Mouse (Mus musculus) midbrain, embryonic 16.5 days (tissue): ENCODE data around the gene Esp8. TPM values are rescaled to one million over a fixed set of nuclear protein-coding genes. Genes with fewer than 3 reads are reported as not detected.
"Not testable (repeated sequence)": the region's sequence is repeated elsewhere in the genome, so short reads cannot be mapped to it uniquely, and the experiment has no call there.

Experiments
- ATAC-seq: fragments of 200-750 bp; cut with Nextera tagmentation; 2 replicates; pipeline ENCODE4 v1.8.0; 2017; ENCODE audit warnings: moderate TSS enrichment
- H3K27ac ChIP-seq: fragments of 300-500 bp; sonication (generic); 2 replicates; pipeline ENCODE4 v1.5.1; 2014; ENCODE audit warnings: mild to moderate bottlenecking, low read length, mixed read lengths
- H3K27me3 ChIP-seq: fragments of 300-500 bp; sonication (generic); 2 replicates; pipeline ENCODE4 v1.6.1; 2014; ENCODE audit warnings: low read depth, low read length, mixed read lengths; ENCODE audit not compliant: control insufficient read depth, insufficient read depth
- H3K36me3 ChIP-seq: fragments of 300-500 bp; sonication (generic); 2 replicates; pipeline ENCODE4 v1.6.1; 2014; ENCODE audit warnings: mild to moderate bottlenecking, low read length, moderate library complexity, mixed read lengths; ENCODE audit not compliant: control insufficient read depth, insufficient read depth
- H3K4me1 ChIP-seq: fragments of 300-500 bp; sonication (generic); 2 replicates; pipeline ENCODE4 v1.6.1; 2014; ENCODE audit warnings: mild to moderate bottlenecking, low read length, mixed read lengths; ENCODE audit not compliant: control insufficient read depth, insufficient read depth
- H3K4me2 ChIP-seq: fragments of 300-500 bp; sonication (generic); 2 replicates; pipeline ENCODE4 v1.6.1; 2014; ENCODE audit warnings: mild to moderate bottlenecking, low read length, mixed read lengths
- H3K4me3 ChIP-seq: fragments of 300-500 bp; sonication (generic); 2 replicates; pipeline ENCODE4 v1.5.1; 2014; ENCODE audit warnings: low read depth, mild to moderate bottlenecking, low read length, moderate library complexity, mixed read lengths
- H3K9ac ChIP-seq: fragments of 300-500 bp; sonication (generic); 2 replicates; pipeline ENCODE4 v1.6.1; 2014; ENCODE audit warnings: low read depth, low read length, mixed read lengths
- H3K9me3 ChIP-seq: fragments of 300-500 bp; sonication (generic); replicated peaks from 2 replicates; pipeline ENCODE4 v1.6.1; 2014; ENCODE audit warnings: mild to moderate bottlenecking, low read length, mixed read lengths; ENCODE audit not compliant: control insufficient read depth, poor library complexity, severe bottlenecking
- WGBS: fragments of 180-500 bp; shearing (Covaris S2); extraction: QIAGEN DNeasy Blood & Tissue Kit; methylation state at CpG from one replicate; pipeline ENCODE4 v1.1.7; 2014; 5-methylcytosine and 5-hydroxymethylcytosine counted together
- polyA plus RNA-seq: library from polyadenylated mRNA; unstranded; fragments of >200 nt; fragmentation: Nextera tagmentation; extraction: Ambion mirVana; gene quantifications from 2 replicates; pipeline ENCODE4 v1.2.1, GENCODE M21; 2015

Gene Esp8
- not detected in 2 replicates for polyA plus RNA-seq

DNA sequence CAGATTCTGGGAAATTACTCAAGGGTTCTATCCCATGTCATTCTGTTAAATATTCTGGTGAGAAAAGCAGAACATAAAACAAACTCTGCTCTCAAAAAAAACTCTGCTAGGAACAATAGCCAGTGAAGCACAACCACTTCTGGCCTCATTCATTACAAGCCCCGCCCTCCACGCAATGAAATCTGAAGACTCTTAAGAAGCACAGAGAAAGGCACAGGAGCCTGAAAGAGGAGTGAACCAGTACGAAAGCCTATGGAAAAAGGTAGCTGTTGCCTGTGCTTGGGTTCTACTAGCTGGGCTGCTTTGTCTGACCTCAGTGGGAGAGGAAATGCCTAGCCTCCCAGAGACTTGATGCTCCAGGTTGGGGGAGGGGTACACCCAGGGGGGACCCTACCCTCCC, at the start of gene Esp8:
Gene Esp8 (plus strand): TSS at position 205 of the 400 bp plus-strand sequence.
- Histone ChIP-seq H3K27ac (no peak within 1 kb of the TSS), H3K4me3 (no peak within 1 kb of the TSS), H3K9me3 (no peaks in the 10 kb centered on the region), H3K4me2 (no peak within 1 kb of the TSS), H3K27me3 (no peaks in the 10 kb centered on the region), H3K9ac (no peak within 1 kb of the TSS), H3K4me1 (no peaks in the 10 kb centered on the region), H3K36me3 (no peaks in the 10 kb centered on the region)
- 18% methylated on average over 3 of the region's 3 CpGs for WGBS
- no peak for ATAC-seq

DNA sequence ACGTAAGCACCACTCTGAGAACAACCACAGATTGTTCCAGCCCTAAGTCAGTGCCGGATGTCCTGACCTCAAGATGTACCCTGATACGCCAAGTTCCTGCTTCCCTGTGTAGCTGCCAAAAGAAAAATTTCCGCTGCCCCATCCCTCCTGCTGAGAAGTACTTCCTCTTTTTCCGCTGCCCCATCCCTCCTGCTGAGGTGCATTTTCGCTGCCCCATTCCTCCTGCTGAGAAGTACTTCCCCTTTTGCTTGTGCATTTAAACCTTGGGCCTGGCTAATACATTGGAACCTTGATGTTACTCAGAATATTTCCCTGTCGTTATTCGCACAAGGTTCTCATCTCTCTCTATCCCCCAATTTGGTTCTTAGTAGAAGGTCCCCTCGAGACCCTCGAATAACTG, 36.3 kb upstream of the Esp8 start:
- not testable (repeated sequence) for H3K27me3 ChIP-seq, H3K4me3 ChIP-seq, H3K9ac ChIP-seq, H3K27ac ChIP-seq, ATAC-seq, H3K9me3 ChIP-seq, H3K4me1 ChIP-seq, H3K4me2 ChIP-seq, H3K36me3 ChIP-seq
- 71% methylated on average over 10 of the region's 10 CpGs for WGBS

DNA sequence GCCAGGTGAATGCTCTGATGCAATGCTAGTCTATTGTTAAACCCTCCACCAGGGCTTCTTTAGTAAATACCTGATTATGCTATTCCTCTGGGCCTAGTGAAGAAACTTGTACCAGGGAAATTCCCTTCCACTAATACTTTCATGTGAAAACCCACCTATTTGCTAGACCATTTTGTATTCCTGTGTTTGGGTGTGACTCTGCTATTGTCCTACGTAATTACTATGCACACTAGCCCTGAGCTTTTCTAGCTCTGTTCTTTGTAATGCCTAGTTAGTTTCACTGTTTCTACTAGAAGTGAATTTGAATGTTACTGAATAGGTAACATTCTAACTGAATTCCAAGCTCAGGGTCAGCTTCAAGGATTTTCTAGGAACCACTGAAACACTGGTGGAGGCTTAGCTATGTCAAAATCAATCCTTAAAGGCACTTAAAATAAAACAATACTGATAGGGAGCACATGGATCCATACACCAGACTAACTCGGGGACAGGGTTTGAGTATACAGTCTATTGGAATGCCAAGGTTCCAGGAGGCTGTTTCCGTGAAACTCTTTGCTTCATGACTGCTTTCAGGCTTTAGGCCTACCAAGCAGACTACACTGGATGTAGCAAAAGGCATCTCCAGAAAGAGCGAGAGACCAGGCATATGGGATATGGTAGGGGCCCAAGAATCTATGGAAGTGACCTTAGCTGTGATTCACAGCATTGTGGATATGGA, 24.2 kb upstream of the Esp8 start:
- H3K4me2 ChIP-seq, H3K36me3 ChIP-seq, H3K9me3 ChIP-seq, H3K4me3 ChIP-seq, ATAC-seq, H3K27ac ChIP-seq, H3K4me1 ChIP-seq, H3K27me3 ChIP-seq, H3K9ac ChIP-seq: not testable (repeated sequence)
- 94% methylated on average over 4 of the region's 4 CpGs for WGBS

DNA sequence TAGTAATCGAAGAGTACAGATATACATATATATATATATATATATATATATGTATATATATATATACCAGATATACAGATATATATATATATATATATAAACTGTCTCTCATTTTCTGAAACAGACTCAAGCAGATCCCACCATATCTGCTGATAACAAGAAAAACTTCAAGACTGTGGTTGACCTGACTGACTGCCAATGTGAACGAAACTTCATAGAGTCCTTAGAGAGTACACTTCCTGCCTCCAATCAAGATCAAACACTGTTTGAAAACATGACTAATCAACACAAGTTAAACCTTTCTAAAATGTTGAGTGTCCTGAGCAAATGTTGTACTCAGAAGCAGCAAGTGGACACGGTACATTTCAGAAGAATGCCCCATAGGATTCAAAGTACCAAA, 10.0 kb downstream of the Esp8 start:
- Histone ChIP-seq H3K36me3 (no peaks in the 10 kb centered on the region), H3K9ac (no peak overlapping the region), H3K4me1 (no peaks in the 10 kb centered on the region), H3K27ac (no peak overlapping the region), H3K27me3 (no peaks in the 10 kb centered on the region), H3K9me3 (no peaks in the 10 kb centered on the region), H3K4me3 (no peak overlapping the region), H3K4me2 (no peak overlapping the region)
- 74% methylated on average over 3 of the region's 3 CpGs for WGBS
- ATAC-seq = no peak

DNA sequence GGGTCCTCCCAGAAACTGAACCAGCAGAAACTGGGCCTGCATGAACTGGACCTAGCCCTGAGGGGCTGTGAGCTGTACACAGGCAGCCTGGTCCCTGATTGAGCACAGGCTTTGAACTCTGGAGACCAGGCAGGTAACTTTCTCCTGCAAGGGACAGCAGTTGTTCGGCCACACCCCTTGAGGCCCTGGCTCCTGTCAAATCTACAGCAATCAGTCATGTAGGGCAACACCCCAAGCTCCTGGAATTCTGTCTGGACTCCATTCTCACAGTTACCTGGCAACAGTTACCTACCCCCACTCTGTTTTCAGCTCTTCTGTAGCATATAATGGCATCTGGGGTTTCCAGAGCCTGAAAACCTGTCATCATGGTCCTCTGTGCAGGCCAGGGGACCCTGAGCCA, 11.3 kb downstream of the Esp8 start:
- H3K9me3 ChIP-seq = no peaks in the 10 kb centered on the region
- no peaks in the 10 kb centered on the region for H3K4me1 ChIP-seq
- no peak overlapping the region for H3K4me3 ChIP-seq
- H3K27ac ChIP-seq = no peak overlapping the region
- ATAC-seq = no peak
- H3K4me2 ChIP-seq = no peak overlapping the region
- no peak overlapping the region for H3K9ac ChIP-seq
- 93% methylated on average over 1 of the region's 1 CpGs for WGBS
- H3K27me3 ChIP-seq = no peaks in the 10 kb centered on the region
- H3K36me3 ChIP-seq = no peaks in the 10 kb centered on the region

DNA sequence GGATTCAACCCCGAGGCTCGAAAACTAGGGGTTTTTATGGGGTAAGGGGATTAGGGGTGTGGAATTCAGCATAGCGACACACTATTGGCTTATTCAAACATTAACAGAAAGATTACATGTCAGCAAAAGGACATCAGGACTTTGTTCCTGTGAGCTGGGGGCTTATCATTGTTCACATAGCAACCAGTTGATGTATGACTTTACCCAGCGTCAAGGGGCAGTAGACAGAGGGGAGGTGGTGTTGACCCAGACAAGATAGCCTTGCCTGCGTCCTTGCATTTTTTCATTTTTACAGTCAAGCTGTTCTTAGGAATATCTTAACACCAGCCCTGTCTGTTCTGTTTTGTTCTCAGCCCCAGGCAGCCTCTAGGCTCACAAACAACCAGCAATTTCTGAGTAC, 27.2 kb downstream of the Esp8 start:
- not testable (repeated sequence) for H3K4me2 ChIP-seq, H3K36me3 ChIP-seq, H3K4me1 ChIP-seq, H3K4me3 ChIP-seq, H3K9ac ChIP-seq, ATAC-seq, H3K9me3 ChIP-seq, H3K27me3 ChIP-seq, H3K27ac ChIP-seq
- whole genome bisulfite sequencing = 75% methylated on average over 5 of the region's 5 CpGs

DNA sequence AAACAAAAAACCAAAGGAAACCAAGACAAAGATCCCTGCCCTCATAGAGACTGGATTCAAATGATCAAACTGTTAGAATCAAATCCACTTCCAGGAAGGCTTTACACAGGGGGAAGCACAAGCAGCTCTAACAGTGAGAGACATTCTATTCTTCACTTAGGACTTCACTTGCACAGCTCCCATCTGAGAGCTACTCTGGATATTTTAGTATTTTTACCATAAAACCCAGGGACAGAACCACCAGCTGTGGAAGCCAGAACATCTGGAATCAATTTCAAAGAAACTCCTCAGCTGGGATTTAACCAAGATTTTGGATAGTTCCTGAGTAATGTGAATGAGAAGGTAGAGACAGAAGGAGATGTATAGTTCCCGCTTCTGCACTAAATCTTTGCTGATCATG, 33.6 kb downstream of the Esp8 start:
- H3K4me3 ChIP-seq = no peak overlapping the region
- H3K4me1 ChIP-seq = no peaks in the 10 kb centered on the region
- 85% methylated on average over 1 of the region's 1 CpGs for WGBS
- H3K36me3 ChIP-seq = no peaks in the 10 kb centered on the region
- no peak overlapping the region for H3K4me2 ChIP-seq
- no peaks in the 10 kb centered on the region for H3K9me3 ChIP-seq
- no peak overlapping the region for H3K27ac ChIP-seq
- no peak for ATAC-seq
- H3K27me3 ChIP-seq = no peaks in the 10 kb centered on the region
- no peak overlapping the region for H3K9ac ChIP-seq

DNA sequence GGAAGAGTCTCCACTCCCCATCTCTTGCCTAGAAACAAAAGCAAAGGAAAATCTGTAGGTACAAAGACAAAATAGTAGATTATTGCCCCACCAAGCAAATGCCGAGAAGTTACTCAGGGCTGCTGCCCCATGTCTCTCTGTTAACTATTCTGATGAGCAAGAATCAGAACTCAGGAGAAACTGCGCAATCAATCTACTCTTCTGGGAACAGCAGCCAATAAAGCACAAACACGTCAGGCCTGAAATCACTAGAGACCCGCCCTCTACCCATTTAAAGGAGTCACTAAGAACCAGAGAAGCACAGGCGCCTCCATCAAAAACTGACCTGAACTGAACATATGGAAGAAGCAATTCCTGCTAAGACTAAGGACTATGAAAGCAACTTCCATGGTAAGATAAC, 41.4 kb downstream of the Esp8 start, which contains the start of gene Esp6:
Gene Esp6 (plus strand): TSS at position 301 of the 400 bp plus-strand sequence.
- H3K27ac ChIP-seq = no peak within 1 kb of the TSS
- H3K9ac ChIP-seq = no peak within 1 kb of the TSS
- H3K27me3 ChIP-seq = no peaks in the 10 kb centered on the region
- ATAC-seq = no peak
- WGBS = 87% methylated on average over 5 of the region's 5 CpGs
- H3K4me1 ChIP-seq = no peaks in the 10 kb centered on the region
- no peak within 1 kb of the TSS for H3K4me2 ChIP-seq
- H3K36me3 ChIP-seq = no peaks in the 10 kb centered on the region
- H3K9me3 ChIP-seq = no peaks in the 10 kb centered on the region
- no peak within 1 kb of the TSS for H3K4me3 ChIP-seq
